10 mouse cellular contexts compared by ENCODE assay signal in genomic region chr5:141758885-141759284, GRCm38 (mm10).
A peak's percentile ranks its signal among the peaks of the same experiment; 100 is the strongest.
DNase-seq lines count a peak whose midpoint lies in the region; ATAC-seq lines count a peak whose summit lies in the region.
"Had no signal": no experiment of that assay in that cellular context is flagged by ENCODE, and none has a peak within 500 bp of the region (broad histone marks: within the 10 kb centered on the region; RNA-seq: fewer than 3 reads in every experiment).

No protein-coding gene starts in this region.

- no peaks in the 10 kb centered on the region for H3K9me3 ChIP-seq in intestine, embryonic 14.5 days (ENCODE audit: control insufficient read depth, low read length)
- no peaks in the 10 kb centered on the region for H3K9me3 ChIP-seq in intestine, embryonic 16.5 days (ENCODE audit: control insufficient read depth, low read length)
- H3K9me3 ChIP-seq in limb, embryonic 11.5 days (ENCODE audit: control insufficient read depth, low read length) = no peaks in the 10 kb centered on the region
- H3K9me3 ChIP-seq: embryonic facial prominence, embryonic 12.5 days; liver, embryonic 13.5 days had no signal

- H3K4me3 ChIP-seq in intestine, embryonic 14.5 days (ENCODE audit: low read depth, low read length) = no peak overlapping the region
- no peak overlapping the region for H3K4me3 ChIP-seq in intestine, embryonic 16.5 days (ENCODE audit: low read length)
- H3K4me3 ChIP-seq in limb, embryonic 11.5 days (ENCODE audit: low read depth, low read length) = no peak overlapping the region
- H3K4me3 ChIP-seq: embryonic facial prominence, embryonic 12.5 days; liver, embryonic 13.5 days; myocyte had no signal

- no peak overlapping the region for H3K9ac ChIP-seq in intestine, embryonic 14.5 days (ENCODE audit: low read length)
- no peak overlapping the region for H3K9ac ChIP-seq in intestine, embryonic 16.5 days (ENCODE audit: low read depth, low read length)
- H3K9ac ChIP-seq in limb, embryonic 11.5 days (ENCODE audit: low read length) = no peak overlapping the region
- H3K9ac ChIP-seq: embryonic facial prominence, embryonic 12.5 days; liver, embryonic 13.5 days had no signal

- peaks cover 9% of the 10 kb centered on the region for H3K4me1 ChIP-seq in intestine, embryonic 14.5 days (replicated peaks; ENCODE audit: control insufficient read depth, insufficient read depth, low read length)
- peaks cover 9% of the 10 kb centered on the region; the same call in 1 of the 2 replicates for H3K4me1 ChIP-seq in intestine, embryonic 16.5 days (ENCODE audit: control insufficient read depth, insufficient read depth, low read length)
- no peaks in the 10 kb centered on the region for H3K4me1 ChIP-seq in limb, embryonic 11.5 days (ENCODE audit: control insufficient read depth, insufficient read depth, low read length)
- H3K4me1 ChIP-seq: liver, embryonic 13.5 days had no signal

- 29% methylated on average over 8 of the region's 8 CpGs for WGBS in intestine, embryonic 14.5 days
- WGBS in intestine, embryonic 16.5 days = 37% methylated on average over 8 of the region's 8 CpGs
- 35% methylated on average over 8 of the region's 8 CpGs for WGBS in limb, embryonic 11.5 days

- H3K4me2 ChIP-seq in intestine, embryonic 14.5 days (ENCODE audit: low read length) = no peak overlapping the region
- H3K4me2 ChIP-seq in intestine, embryonic 16.5 days (ENCODE audit: low read depth, low read length) = no peak overlapping the region
- no peak overlapping the region for H3K4me2 ChIP-seq in limb, embryonic 11.5 days (ENCODE audit: low read depth, severe bottlenecking)
- H3K4me2 ChIP-seq: embryonic facial prominence, embryonic 12.5 days; liver, embryonic 13.5 days had no signal

- no peaks in the 10 kb centered on the region for H3K27me3 ChIP-seq in intestine, embryonic 14.5 days (replicated peaks; ENCODE audit: control insufficient read depth, insufficient read depth, low read length)
- H3K27me3 ChIP-seq in intestine, embryonic 16.5 days (replicated peaks; ENCODE audit: control insufficient read depth, insufficient read depth, low read length) = no peaks in the 10 kb centered on the region
- no peaks in the 10 kb centered on the region for H3K27me3 ChIP-seq in limb, embryonic 11.5 days (ENCODE audit: control insufficient read depth, insufficient read depth, low read length)
- H3K27me3 ChIP-seq: embryonic facial prominence, embryonic 12.5 days; liver, embryonic 13.5 days had no signal

- ATAC-seq in intestine, embryonic 14.5 days (replicated peaks; ENCODE audit: low FRiP score, low TSS enrichment, low read depth) = 0 out of 2 replicates have a peak, but pooled peaks have one; percentile 22
- ATAC-seq in intestine, embryonic 16.5 days = no peak
- peak; percentile 50; the same call in 1 of the 2 replicates for ATAC-seq in limb, embryonic 11.5 days (ENCODE audit: insufficient number of reproducible peaks, low FRiP score, low TSS enrichment, low read depth)

- peak; percentile 58 for DNase-seq in intestine, embryonic 14.5 days (ENCODE audit: low spot score)
- peak; percentile 50 for DNase-seq in right cerebral cortex, postnatal 14 days
- no peak for DNase-seq in right cerebral cortex, postnatal 25 days
- peak; percentile 67 for DNase-seq in limb, embryonic 11.5 days (ENCODE audit: low spot score)
- DNase-seq in neural tube, embryonic 10.5 days (ENCODE audit: extremely low spot score, low spot score) = no peak
- no peak for DNase-seq in Muller cell, postnatal 12 days (ENCODE audit: inconsistent ontology term)
- DNase-seq: liver, embryonic 13.5 days had no signal

- H3K36me3 ChIP-seq in intestine, embryonic 14.5 days (ENCODE audit: control insufficient read depth, insufficient read depth, low read length) = no peaks in the 10 kb centered on the region
- no peaks in the 10 kb centered on the region for H3K36me3 ChIP-seq in intestine, embryonic 16.5 days (ENCODE audit: control insufficient read depth, insufficient read depth, low read length)
- no peaks in the 10 kb centered on the region for H3K36me3 ChIP-seq in limb, embryonic 11.5 days (ENCODE audit: control insufficient read depth, insufficient read depth, low read length)
- H3K36me3 ChIP-seq: embryonic facial prominence, embryonic 12.5 days; liver, embryonic 13.5 days had no signal

- no peak overlapping the region for H3K27ac ChIP-seq in intestine, embryonic 14.5 days (ENCODE audit: low read depth)
- no peak overlapping the region for H3K27ac ChIP-seq in intestine, embryonic 16.5 days (ENCODE audit: low read length)
- no peak overlapping the region for H3K27ac ChIP-seq in limb, embryonic 11.5 days (replicated peaks; ENCODE audit: low read depth, low read length)
- H3K27ac ChIP-seq: embryonic facial prominence, embryonic 12.5 days; liver, embryonic 13.5 days had no signal

Comparison
In these comparisons a context has a peak if more than half of its experiments do, and no peak if none do; other contexts are left out.
1. DNase-seq: peak in intestine, embryonic 14.5 days (single experiment), right cerebral cortex, postnatal 14 days (single experiment) and limb, embryonic 11.5 days (single experiment); none in right cerebral cortex, postnatal 25 days (single experiment), neural tube, embryonic 10.5 days (single experiment) and Muller cell, postnatal 12 days (single experiment).